Mouse (Mus musculus) CH12.LX (cell line): ENCODE results near the gene Cdh16. TPM values are rescaled to one million over a fixed set of nuclear protein-coding genes. Genes with fewer than 3 reads are reported as not detected.

Experiments
- DNase-seq: peaks from one replicate; pipeline ENCODE4 v3.0.0-alpha.2; 2013; ENCODE audit errors: extremely low read depth
- H3K27ac ChIP-seq: 2 replicates; pipeline ENCODE4 v1.5.1; 2012; ENCODE audit warnings: low read depth, mild to moderate bottlenecking, control low read depth, moderate library complexity; ENCODE audit not compliant: insufficient read depth
- H3K27me3 ChIP-seq: replicated peaks from 2 replicates; pipeline ENCODE3; 2012; ENCODE audit warnings: inconsistent platforms
- H3K36me3 ChIP-seq, 2 experiments: replicated peaks in 1 of 2; 2 replicates each; pipeline versions ENCODE3 to v1.6.1; 2012; ENCODE audit warnings: inconsistent platforms in 1 of 2, low read length in 1 of 2, mild to moderate bottlenecking in 1 of 2, mixed read lengths in 1 of 2, moderate library complexity in 1 of 2; ENCODE audit not compliant: control insufficient read depth in 1 of 2, insufficient read depth in 1 of 2
- H3K4me1 ChIP-seq, 2 experiments: 2 replicates each; pipeline ENCODE4 v1.6.1; 2012; ENCODE audit warnings: inconsistent platforms in 1 of 2, moderate library complexity in 1 of 2; ENCODE audit not compliant: insufficient read depth in 2 of 2, control insufficient read depth in 1 of 2
- H3K4me2 ChIP-seq: 2 replicates; pipeline ENCODE4 v1.6.1; 2012; ENCODE audit warnings: low read depth, mild to moderate bottlenecking, control low read depth; ENCODE audit not compliant: poor library complexity, insufficient read depth, severe bottlenecking
- H3K4me3 ChIP-seq, 3 experiments: fragments of 150-350 bp in 1 of 3; sonication (generic) in 1 of 3; replicated peaks in 1 of 3; 2 replicates each; pipeline versions ENCODE3 to v1.5.1; 2011 to 2012; ENCODE audit warnings: low read depth in 2 of 3, low read length in 2 of 3, mild to moderate bottlenecking in 2 of 3, moderate library complexity in 2 of 3, control low read depth in 1 of 3, improper control_type of control experiment in 1 of 3, inconsistent platforms in 1 of 3, mixed read lengths in 1 of 3; ENCODE audit not compliant: poor library complexity in 1 of 3
- H3K79me2 ChIP-seq: replicated peaks from 2 replicates; pipeline ENCODE4 v1.6.1; 2012; ENCODE audit warnings: mild to moderate bottlenecking, moderate library complexity; ENCODE audit not compliant: control insufficient read depth, poor library complexity, insufficient read depth, severe bottlenecking; ENCODE audit errors: extremely low read depth
- H3K9ac ChIP-seq: 2 replicates; pipeline ENCODE4 v1.6.1; 2012; ENCODE audit warnings: low read depth, mild to moderate bottlenecking, control low read depth, moderate library complexity; ENCODE audit not compliant: insufficient read depth
- H3K9me3 ChIP-seq: replicated peaks from 2 replicates; pipeline ENCODE3; 2012; ENCODE audit warnings: low read length, inconsistent platforms, mixed read lengths
- BHLHE40 ChIP-seq: IDR thresholded peaks from 2 replicates; pipeline ENCODE4 v1.6.1; 2011; ENCODE audit warnings: mild to moderate bottlenecking, low read depth, low read length, improper control_type of control experiment
- CHD1 ChIP-seq: IDR thresholded peaks from 2 replicates; pipeline ENCODE4 v1.6.1; 2012; ENCODE audit warnings: low read depth, low read length, improper control_type of control experiment, inconsistent platforms
- CHD2 ChIP-seq: IDR thresholded peaks from 2 replicates; pipeline ENCODE4 v1.6.1; 2011; ENCODE audit warnings: low read length, improper control_type of control experiment
- CTCF ChIP-seq, 2 experiments: IDR thresholded peaks in 1 of 2; conservative IDR thresholded peaks in 1 of 2; 2 replicates each; pipeline ENCODE4 v1.5.1; 2011 to 2012; ENCODE audit warnings: low read depth in 2 of 2, low read length in 2 of 2, improper control_type of control experiment in 1 of 2, inconsistent platforms in 1 of 2, mild to moderate bottlenecking in 1 of 2, moderate library complexity in 1 of 2
- E2F4 ChIP-seq: IDR thresholded peaks from 2 replicates; pipeline ENCODE4 v1.6.1; 2011; ENCODE audit warnings: low read depth, low read length, improper control_type of control experiment; ENCODE audit not compliant: insufficient replicate concordance
- ELF1 ChIP-seq: IDR thresholded peaks from 2 replicates; pipeline ENCODE4 v1.6.1; 2014; ENCODE audit warnings: low read depth, mild to moderate bottlenecking, inconsistent platforms, low read length, improper control_type of control experiment
- EP300 ChIP-seq: IDR thresholded peaks from 2 replicates; pipeline ENCODE4 v1.6.1; 2011; ENCODE audit warnings: low read length, improper control_type of control experiment
- GABPA ChIP-seq: IDR thresholded peaks from 2 replicates; pipeline ENCODE4 v1.6.1; 2012; ENCODE audit warnings: low read depth, low read length, improper control_type of control experiment, inconsistent platforms; ENCODE audit not compliant: insufficient replicate concordance
- IRF4 ChIP-seq: IDR thresholded peaks from 2 replicates; pipeline ENCODE4 v1.6.1; 2014; ENCODE audit warnings: low read depth, mild to moderate bottlenecking, inconsistent platforms, low read length, improper control_type of control experiment
- JUN ChIP-seq: IDR thresholded peaks from 2 replicates; pipeline ENCODE4 v1.6.1; 2011; ENCODE audit warnings: low read depth, mild to moderate bottlenecking, low read length, improper control_type of control experiment, moderate library complexity; ENCODE audit not compliant: insufficient read depth
- KAT2A ChIP-seq: IDR thresholded peaks from 2 replicates; pipeline ENCODE4 v1.6.1; 2012; ENCODE audit warnings: low read length, improper control_type of control experiment, inconsistent platforms; ENCODE audit not compliant: insufficient replicate concordance
- MAX ChIP-seq: IDR thresholded peaks from 2 replicates; pipeline ENCODE4 v1.6.1; 2011; ENCODE audit warnings: low read length, improper control_type of control experiment
- NELFE ChIP-seq: IDR thresholded peaks from 2 replicates; pipeline ENCODE4 v1.6.1; 2011; ENCODE audit warnings: low read depth, low read length, improper control_type of control experiment
- NRF1 ChIP-seq: IDR thresholded peaks from 2 replicates; pipeline ENCODE4 v1.6.1; 2014; ENCODE audit warnings: low read depth, mild to moderate bottlenecking, inconsistent platforms, low read length, improper control_type of control experiment, moderate library complexity
- PAX5 ChIP-seq: IDR thresholded peaks from 2 replicates; pipeline ENCODE4 v1.6.1; 2012; ENCODE audit warnings: low read length, inconsistent platforms, mixed read lengths
- POLR2AphosphoS2 ChIP-seq: IDR thresholded peaks from 2 replicates; pipeline ENCODE4 v1.6.1; 2011; ENCODE audit warnings: low read depth, low read length, improper control_type of control experiment
- RCOR1 ChIP-seq: conservative IDR thresholded peaks from 2 replicates; pipeline ENCODE4 v1.6.1; 2012; ENCODE audit warnings: low read depth, mild to moderate bottlenecking, inconsistent platforms, low read length, improper control_type of control experiment
- SIN3A ChIP-seq: IDR thresholded peaks from 2 replicates; pipeline ENCODE4 v1.6.1; 2012; ENCODE audit warnings: low read length, improper control_type of control experiment, inconsistent platforms
- TCF12 ChIP-seq: IDR thresholded peaks from 2 replicates; pipeline ENCODE4 v1.6.1; 2014; ENCODE audit warnings: low read depth, mild to moderate bottlenecking, inconsistent platforms, low read length, improper control_type of control experiment
- USF2 ChIP-seq: conservative IDR thresholded peaks from 2 replicates; pipeline ENCODE4 v1.6.1; 2011; ENCODE audit warnings: low read depth, low read length, improper control_type of control experiment
- ZKSCAN1 ChIP-seq: IDR thresholded peaks from 2 replicates; pipeline ENCODE4 v1.6.1; 2012; ENCODE audit warnings: low read depth, inconsistent platforms, low read length, improper control_type of control experiment, borderline replicate concordance
- ZMIZ1 ChIP-seq: IDR thresholded peaks from 2 replicates; pipeline ENCODE4 v1.6.1; 2012; ENCODE audit warnings: low read depth, mild to moderate bottlenecking, inconsistent platforms, low read length, improper control_type of control experiment
- ZNF384 ChIP-seq: IDR thresholded peaks from 2 replicates; pipeline ENCODE4 v1.6.1; 2012; ENCODE audit warnings: low read depth, low read length, improper control_type of control experiment, inconsistent platforms
- dilution Hi-C: fragments of 300-500 bp; cut with MboI; formaldehyde crosslinking; loops from 2 replicates; pipeline ENCODE4 v1.14.3; 2020; ENCODE audit warnings: low sequenced_read_pairs; ENCODE audit not compliant: extremely low pct_unique_long_range_greater_than_20kb, extremely low pct_ligation_motif_present
- in situ Hi-C: fragments of 300-500 bp; cut with MboI; formaldehyde crosslinking; loops from 3 replicates; pipeline ENCODE4 v1.14.3; 2019; ENCODE audit warnings: low sequenced_read_pairs, low pct_ligation_motif_present, low pct_unique_long_range_greater_than_20kb, mixed read lengths
- polyA plus RNA-seq: library from polyadenylated mRNA; unstranded; fragments of >175 nt; gene quantifications from 2 replicates; pipeline ENCODE4 v1.2.1, GENCODE M21; 2012; ENCODE audit warnings: low read depth; ENCODE audit not compliant: insufficient read length
- total RNA-seq, 2 experiments: library from RNA; depleted of rRNA; stranded (reverse); fragments of 300-350 nt in 1 of 2; fragments of >200 nt in 1 of 2; gene quantifications; 2 replicates each; pipeline ENCODE4 v1.2.3; 2012 to 2014

Gene Cdh16
- total and polyA plus RNA-seq, 3 experiments = not detected

- TF ChIP-seq KAT2A (no peak), TCF12 (no peak), SIN3A (no peak), POLR2AphosphoS2 (no peak), USF2 (no peak), ZKSCAN1 (no peak), CHD1 (no peak), BHLHE40 (no peak), MAX (no peak), GABPA (no peak), ELF1 (no peak), NRF1 (no peak)
- Histone ChIP-seq H3K36me3 (no peaks in the 10 kb centered on the region), H3K4me3 (no peak overlapping the region), H3K4me2 (no peak overlapping the region), H3K79me2 (no peaks in the 10 kb centered on the region), H3K27me3 (peaks cover 2% of the 10 kb centered on the region), H3K9ac (no peak overlapping the region), H3K27ac (no peak overlapping the region), H3K9me3 (no peaks in the 10 kb centered on the region), H3K4me1 (peaks cover 2 to 33% of the 10 kb centered on the region in 2 experiments; a peak in 3 of 4 replicates)
- dilution Hi-C loops = no loop called here
- DNase-seq = no peak
- in situ Hi-C loops = no loop called here
Observed at GRCm38 (mm10) chr8:104611613-104612012, 12.6 kb downstream of the Cdh16 start.

GRCm38 (mm10) chr8:104610185-104610766 lies 13.9 kb downstream of the Cdh16 start:
- TF ChIP-seq IRF4 (no peak), CTCF (conservative IDR thresholded peaks at IDR 0.05 in 1 of 2, IDR thresholded peaks at IDR 0.05 in 1 of 2; ENCODE audit: low read depth in 2 of 2, low read length in 2 of 2) (no peak), EP300 (no peak), NELFE (no peak), ELF1 (no peak), USF2 (no peak), KAT2A (no peak), JUN (no peak), ZMIZ1 (no peak), RCOR1 (no peak), CHD2 (no peak), GABPA (no peak), SIN3A (no peak), NRF1 (no peak), PAX5 (no peak), ZNF384 (no peak), E2F4 (no peak)
- H3K9ac ChIP-seq = no peak overlapping the region
- no peak overlapping the region for H3K4me3 ChIP-seq
- H3K9me3 ChIP-seq = no peaks in the 10 kb centered on the region
- dilution Hi-C loops (no loop called here), in situ Hi-C loops (no loop called here)
- H3K27me3 ChIP-seq = no peaks in the 10 kb centered on the region
- peaks cover 6 to 46% of the 10 kb centered on the region in 2 experiments for H3K4me1 ChIP-seq
- H3K4me2 ChIP-seq = no peak overlapping the region
- H3K27ac ChIP-seq = no peak overlapping the region
- H3K36me3 ChIP-seq = no peaks in the 10 kb centered on the region
- no peak for DNase-seq
- H3K79me2 ChIP-seq = no peaks in the 10 kb centered on the region
